Mouse (Mus musculus) CH12.LX (cell line): ENCODE results near the gene Cacna1c. TPM values are rescaled to one million over a fixed set of nuclear protein-coding genes. Genes with fewer than 3 reads are reported as not detected.

Experiments
- DNase-seq: peaks from one replicate; pipeline ENCODE4 v3.0.0-alpha.2; 2013; ENCODE audit errors: extremely low read depth
- H3K27ac ChIP-seq: 2 replicates; pipeline ENCODE4 v1.5.1; 2012; ENCODE audit warnings: low read depth, mild to moderate bottlenecking, control low read depth, moderate library complexity; ENCODE audit not compliant: insufficient read depth
- H3K27me3 ChIP-seq: replicated peaks from 2 replicates; pipeline ENCODE3; 2012; ENCODE audit warnings: inconsistent platforms
- H3K36me3 ChIP-seq, 2 experiments: replicated peaks in 1 of 2; 2 replicates each; pipeline versions ENCODE3 to v1.6.1; 2012; ENCODE audit warnings: inconsistent platforms in 1 of 2, low read length in 1 of 2, mild to moderate bottlenecking in 1 of 2, mixed read lengths in 1 of 2, moderate library complexity in 1 of 2; ENCODE audit not compliant: control insufficient read depth in 1 of 2, insufficient read depth in 1 of 2
- H3K4me1 ChIP-seq, 2 experiments: 2 replicates each; pipeline ENCODE4 v1.6.1; 2012; ENCODE audit warnings: inconsistent platforms in 1 of 2, moderate library complexity in 1 of 2; ENCODE audit not compliant: insufficient read depth in 2 of 2, control insufficient read depth in 1 of 2
- H3K4me2 ChIP-seq: 2 replicates; pipeline ENCODE4 v1.6.1; 2012; ENCODE audit warnings: low read depth, mild to moderate bottlenecking, control low read depth; ENCODE audit not compliant: poor library complexity, insufficient read depth, severe bottlenecking
- H3K4me3 ChIP-seq, 3 experiments: fragments of 150-350 bp in 1 of 3; sonication (generic) in 1 of 3; replicated peaks in 1 of 3; 2 replicates each; pipeline versions ENCODE3 to v1.5.1; 2011 to 2012; ENCODE audit warnings: low read depth in 2 of 3, low read length in 2 of 3, mild to moderate bottlenecking in 2 of 3, moderate library complexity in 2 of 3, control low read depth in 1 of 3, improper control_type of control experiment in 1 of 3, inconsistent platforms in 1 of 3, mixed read lengths in 1 of 3; ENCODE audit not compliant: poor library complexity in 1 of 3
- H3K79me2 ChIP-seq: replicated peaks from 2 replicates; pipeline ENCODE4 v1.6.1; 2012; ENCODE audit warnings: mild to moderate bottlenecking, moderate library complexity; ENCODE audit not compliant: control insufficient read depth, poor library complexity, insufficient read depth, severe bottlenecking; ENCODE audit errors: extremely low read depth
- H3K9ac ChIP-seq: 2 replicates; pipeline ENCODE4 v1.6.1; 2012; ENCODE audit warnings: low read depth, mild to moderate bottlenecking, control low read depth, moderate library complexity; ENCODE audit not compliant: insufficient read depth
- H3K9me3 ChIP-seq: replicated peaks from 2 replicates; pipeline ENCODE3; 2012; ENCODE audit warnings: low read length, inconsistent platforms, mixed read lengths
- BHLHE40 ChIP-seq: IDR thresholded peaks from 2 replicates; pipeline ENCODE4 v1.6.1; 2011; ENCODE audit warnings: mild to moderate bottlenecking, low read depth, low read length, improper control_type of control experiment
- CHD1 ChIP-seq: IDR thresholded peaks from 2 replicates; pipeline ENCODE4 v1.6.1; 2012; ENCODE audit warnings: low read depth, low read length, improper control_type of control experiment, inconsistent platforms
- CHD2 ChIP-seq: IDR thresholded peaks from 2 replicates; pipeline ENCODE4 v1.6.1; 2011; ENCODE audit warnings: low read length, improper control_type of control experiment
- ETS1 ChIP-seq: conservative IDR thresholded peaks from 2 replicates; pipeline ENCODE4 v1.6.1; 2012; ENCODE audit warnings: low read depth, mild to moderate bottlenecking, inconsistent platforms, low read length, improper control_type of control experiment, moderate library complexity
- GABPA ChIP-seq: IDR thresholded peaks from 2 replicates; pipeline ENCODE4 v1.6.1; 2012; ENCODE audit warnings: low read depth, low read length, improper control_type of control experiment, inconsistent platforms; ENCODE audit not compliant: insufficient replicate concordance
- JUN ChIP-seq: IDR thresholded peaks from 2 replicates; pipeline ENCODE4 v1.6.1; 2011; ENCODE audit warnings: low read depth, mild to moderate bottlenecking, low read length, improper control_type of control experiment, moderate library complexity; ENCODE audit not compliant: insufficient read depth
- JUND ChIP-seq: conservative IDR thresholded peaks from 2 replicates; pipeline ENCODE4 v1.6.1; 2011; ENCODE audit warnings: low read depth, low read length, improper control_type of control experiment
- KAT2A ChIP-seq: IDR thresholded peaks from 2 replicates; pipeline ENCODE4 v1.6.1; 2012; ENCODE audit warnings: low read length, improper control_type of control experiment, inconsistent platforms; ENCODE audit not compliant: insufficient replicate concordance
- MEF2A ChIP-seq: IDR thresholded peaks from 2 replicates; pipeline ENCODE4 v1.6.1; 2014; ENCODE audit warnings: low read depth, mild to moderate bottlenecking, inconsistent platforms, low read length, improper control_type of control experiment, borderline replicate concordance
- PAX5 ChIP-seq: IDR thresholded peaks from 2 replicates; pipeline ENCODE4 v1.6.1; 2012; ENCODE audit warnings: low read length, inconsistent platforms, mixed read lengths
- RAD21 ChIP-seq: IDR thresholded peaks from 2 replicates; pipeline ENCODE4 v1.6.1; 2011; ENCODE audit warnings: low read depth, mild to moderate bottlenecking, low read length, improper control_type of control experiment, moderate library complexity
- SMC3 ChIP-seq: IDR thresholded peaks from 2 replicates; pipeline ENCODE4 v1.6.1; 2011; ENCODE audit warnings: low read depth, low read length, improper control_type of control experiment
- TCF12 ChIP-seq: IDR thresholded peaks from 2 replicates; pipeline ENCODE4 v1.6.1; 2014; ENCODE audit warnings: low read depth, mild to moderate bottlenecking, inconsistent platforms, low read length, improper control_type of control experiment
- UBTF ChIP-seq: IDR thresholded peaks from 2 replicates; pipeline ENCODE4 v1.6.1; 2012; ENCODE audit warnings: low read depth, mild to moderate bottlenecking, inconsistent platforms, low read length, improper control_type of control experiment, moderate library complexity
- USF1 ChIP-seq: IDR thresholded peaks from 2 replicates; pipeline ENCODE4 v1.6.1; 2014; ENCODE audit warnings: low read depth, mild to moderate bottlenecking, inconsistent platforms, low read length, improper control_type of control experiment
- USF2 ChIP-seq: conservative IDR thresholded peaks from 2 replicates; pipeline ENCODE4 v1.6.1; 2011; ENCODE audit warnings: low read depth, low read length, improper control_type of control experiment
- ZKSCAN1 ChIP-seq: IDR thresholded peaks from 2 replicates; pipeline ENCODE4 v1.6.1; 2012; ENCODE audit warnings: low read depth, inconsistent platforms, low read length, improper control_type of control experiment, borderline replicate concordance
- dilution Hi-C: fragments of 300-500 bp; cut with MboI; formaldehyde crosslinking; loops from 2 replicates; pipeline ENCODE4 v1.14.3; 2020; ENCODE audit warnings: low sequenced_read_pairs; ENCODE audit not compliant: extremely low pct_unique_long_range_greater_than_20kb, extremely low pct_ligation_motif_present
- in situ Hi-C: fragments of 300-500 bp; cut with MboI; formaldehyde crosslinking; loops from 3 replicates; pipeline ENCODE4 v1.14.3; 2019; ENCODE audit warnings: low sequenced_read_pairs, low pct_ligation_motif_present, low pct_unique_long_range_greater_than_20kb, mixed read lengths
- polyA plus RNA-seq: library from polyadenylated mRNA; unstranded; fragments of >175 nt; gene quantifications from 2 replicates; pipeline ENCODE4 v1.2.1, GENCODE M21; 2012; ENCODE audit warnings: low read depth; ENCODE audit not compliant: insufficient read length
- total RNA-seq, 2 experiments: library from RNA; depleted of rRNA; stranded (reverse); fragments of 300-350 nt in 1 of 2; fragments of >200 nt in 1 of 2; gene quantifications; 2 replicates each; pipeline ENCODE4 v1.2.3; 2012 to 2014

Cacna1c gene
- total and polyA plus RNA-seq, 3 experiments: 0.04 TPM; not detected in 2

DNA sequence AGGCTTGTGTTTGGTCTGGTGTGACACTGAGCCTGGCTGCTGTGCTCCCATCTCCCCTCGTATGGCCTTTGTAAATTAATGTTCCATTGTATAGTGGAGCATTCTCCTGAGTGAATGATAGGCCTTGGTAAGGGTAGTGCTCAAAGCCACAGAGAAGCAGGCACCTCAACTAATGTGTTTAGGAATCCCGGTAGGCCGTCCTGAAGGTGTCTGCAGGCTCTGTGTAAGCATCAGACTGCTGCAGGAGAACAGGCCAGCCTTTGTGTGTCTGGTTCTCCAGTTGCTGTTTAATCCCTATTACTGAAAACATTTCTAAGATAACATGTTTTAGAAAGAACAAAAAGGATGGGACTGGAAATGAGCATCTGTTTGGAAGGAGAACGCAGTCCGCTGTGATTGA, 22.4 kb upstream of the Cacna1c start:
- TF ChIP-seq ETS1 (no peak), GABPA (no peak), MEF2A (no peak), RAD21 (no peak), SMC3 (no peak), USF1 (no peak), JUND (no peak), CHD2 (no peak), TCF12 (no peak), JUN (no peak)
- H3K4me2 ChIP-seq: no peak overlapping the region
- no peak overlapping the region for H3K27ac ChIP-seq
- H3K9ac ChIP-seq: no peak overlapping the region
- no peaks in the 10 kb centered on the region for H3K4me1 ChIP-seq
- DNase-seq: no peak
- H3K27me3 ChIP-seq: no peaks in the 10 kb centered on the region
- H3K79me2 ChIP-seq: no peaks in the 10 kb centered on the region
- peaks cover 10 to 23% of the 10 kb centered on the region in 2 experiments for H3K36me3 ChIP-seq
- H3K4me3 ChIP-seq: no peak overlapping the region
- H3K9me3 ChIP-seq: no peaks in the 10 kb centered on the region
- in situ Hi-C loops (no loop called here), dilution Hi-C loops (no loop called here)

DNA sequence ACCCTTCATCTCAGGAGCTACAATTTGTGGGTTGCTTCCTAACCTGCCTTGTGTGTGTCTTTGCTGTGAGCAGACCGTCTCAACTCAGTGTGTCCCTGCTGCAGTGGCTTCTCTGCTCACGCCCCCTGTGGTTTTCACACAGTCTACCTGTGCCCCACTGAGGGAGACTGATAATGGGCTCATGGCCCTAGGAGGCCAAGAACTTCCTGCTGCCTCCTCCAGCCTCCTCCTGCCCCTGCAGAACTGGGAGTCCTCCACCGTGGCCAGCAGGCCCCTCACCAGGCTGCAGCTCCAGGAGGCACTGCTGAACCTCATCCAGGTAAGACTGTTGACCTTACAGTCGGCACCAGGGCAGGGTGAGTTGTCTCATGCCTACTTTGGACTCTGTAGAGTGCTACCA, 21.4 kb upstream of the Cacna1c start:
- in situ Hi-C loops: no loop called here
- dilution Hi-C loops: no loop called here
- peaks cover 10 to 26% of the 10 kb centered on the region in 2 experiments for H3K36me3 ChIP-seq

DNA sequence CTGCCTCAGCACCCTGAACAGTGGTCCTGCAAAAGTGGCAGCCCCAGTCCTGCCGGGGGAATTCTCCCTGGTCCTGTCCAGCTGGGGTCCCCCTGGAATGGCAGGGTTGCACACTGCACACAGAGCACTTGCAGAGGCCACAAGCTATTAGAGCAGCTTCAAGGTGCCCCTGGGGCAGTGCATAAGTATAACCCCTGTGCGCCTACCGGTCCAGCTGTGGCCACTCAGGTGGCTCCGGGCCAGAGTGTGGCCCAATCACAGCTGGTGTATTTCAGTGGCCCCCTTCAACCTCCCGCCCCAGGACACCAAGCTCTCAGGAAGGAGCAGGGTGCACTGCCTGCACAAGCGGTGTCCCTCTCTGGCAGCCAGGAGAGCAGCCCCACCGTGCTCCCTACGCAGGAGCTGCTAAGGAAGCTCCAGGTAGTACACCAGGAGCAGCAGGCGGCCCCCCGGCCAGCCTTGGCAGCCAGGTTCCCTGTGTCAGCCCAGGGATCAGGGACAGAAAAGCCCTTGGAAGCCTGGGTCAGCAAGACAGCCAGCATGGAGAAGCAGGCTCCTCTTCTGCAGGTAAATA, 18.9 kb upstream of the Cacna1c start:
- H3K4me2 ChIP-seq: no peak overlapping the region
- H3K27ac ChIP-seq: no peak overlapping the region
- no peak for DNase-seq
- in situ Hi-C loops: no loop called here
- TF ChIP-seq USF2 (no peak), KAT2A (no peak), UBTF (no peak)
- dilution Hi-C loops: no loop called here
- no peak overlapping the region for H3K4me3 ChIP-seq
- H3K27me3 ChIP-seq: no peaks in the 10 kb centered on the region
- H3K9ac ChIP-seq: no peak overlapping the region
- no peaks in the 10 kb centered on the region for H3K79me2 ChIP-seq
- H3K36me3 ChIP-seq: peaks cover 10 to 23% of the 10 kb centered on the region in 2 experiments
- H3K4me1 ChIP-seq: no peaks in the 10 kb centered on the region
- no peaks in the 10 kb centered on the region for H3K9me3 ChIP-seq

More for the DNA sequence above, 21.4 kb upstream of the Cacna1c start:
- no peaks in the 10 kb centered on the region for H3K27me3 ChIP-seq
- DNase-seq: no peak
- H3K9ac ChIP-seq: no peak overlapping the region
- H3K27ac ChIP-seq: no peak overlapping the region
- no peak overlapping the region for H3K4me2 ChIP-seq
- no peaks in the 10 kb centered on the region for H3K79me2 ChIP-seq
- no peaks in the 10 kb centered on the region for H3K4me1 ChIP-seq
- no peak for TF ChIP-seq CHD1
- no peak for TF ChIP-seq PAX5
- TF ChIP-seq ZKSCAN1: no peak
- no peak for TF ChIP-seq BHLHE40
- H3K4me3 ChIP-seq: no peak overlapping the region
- no peaks in the 10 kb centered on the region for H3K9me3 ChIP-seq
